Mouse (Mus musculus) midbrain, embryonic 12.5 days (tissue): Measurements from ENCODE around the gene Pgam2. TPM values are rescaled to one million over a fixed set of nuclear protein-coding genes. Genes with fewer than 3 reads are reported as not detected.
"Not testable (repeated sequence)": the region's sequence is repeated elsewhere in the genome, so short reads cannot be mapped to it uniquely, and the experiment has no call there.

Source experiments
- ATAC-seq: fragments of 200-750 bp; cut with Nextera tagmentation; 2 replicates; pipeline ENCODE4 v1.8.0; 2017; ENCODE audit warnings: low read depth, moderate TSS enrichment, moderate library complexity; ENCODE audit not compliant: low FRiP score
- H3K27ac ChIP-seq: fragments of 300-500 bp; sonication (generic); replicated peaks from 2 replicates; pipeline ENCODE4 v1.5.1; 2016; ENCODE audit warnings: mild to moderate bottlenecking
- H3K27me3 ChIP-seq: fragments of 300-500 bp; sonication (generic); 2 replicates; pipeline ENCODE4 v1.6.1; 2016; ENCODE audit warnings: mild to moderate bottlenecking
- H3K36me3 ChIP-seq: fragments of 300-500 bp; sonication (generic); 2 replicates; pipeline ENCODE4 v1.6.1; 2016
- H3K4me1 ChIP-seq: fragments of 300-500 bp; sonication (generic); 2 replicates; pipeline ENCODE4 v1.6.1; 2016
- H3K4me2 ChIP-seq: fragments of 300-500 bp; sonication (generic); replicated peaks from 2 replicates; pipeline ENCODE4 v1.6.1; 2016; ENCODE audit warnings: mild to moderate bottlenecking, moderate library complexity
- H3K4me3 ChIP-seq: fragments of 300-500 bp; sonication (generic); 2 replicates; pipeline ENCODE4 v1.5.1; 2016; ENCODE audit warnings: mild to moderate bottlenecking
- H3K9ac ChIP-seq: fragments of 300-500 bp; sonication (generic); replicated peaks from 2 replicates; pipeline ENCODE4 v1.6.1; 2016; ENCODE audit warnings: mild to moderate bottlenecking, moderate library complexity
- H3K9me3 ChIP-seq: fragments of 300-500 bp; sonication (generic); 2 replicates; pipeline ENCODE4 v1.6.1; 2016; ENCODE audit warnings: mild to moderate bottlenecking
- WGBS: fragments of 180-500 bp; shearing (Covaris S2); methylation state at CpG from one replicate; pipeline ENCODE4 v1.1.7; 2016; 5-methylcytosine and 5-hydroxymethylcytosine counted together
- polyA plus RNA-seq: library from polyadenylated mRNA; unstranded; fragments of >200 nt; fragmentation: Nextera tagmentation; extraction: Ambion mirVana; gene quantifications from 2 replicates; pipeline ENCODE4 v1.2.1, GENCODE M21; 2016

The Pgam2 gene
- polyA plus RNA-seq, 1 experiment from 2014 or later = 5.5 TPM

DNA sequence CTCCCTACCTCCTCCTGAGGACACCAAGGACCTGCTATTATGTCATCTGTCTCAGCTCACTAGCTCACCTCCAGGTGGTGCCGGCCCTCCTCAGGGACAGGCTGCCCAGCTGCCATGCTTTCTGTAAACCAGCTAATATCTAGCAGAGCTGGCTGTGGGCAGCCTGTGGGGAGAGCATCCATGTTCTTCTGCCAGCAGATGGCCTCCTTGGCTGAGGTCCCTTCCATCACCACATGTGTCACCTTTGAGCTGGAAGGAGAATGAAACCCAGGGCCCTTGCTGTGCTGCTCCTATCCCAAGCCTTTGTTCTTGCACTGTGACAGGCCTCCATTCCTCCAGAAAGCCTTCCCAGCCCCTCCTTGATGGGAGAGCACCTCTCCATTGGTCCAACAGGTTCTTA, 32.6 kb upstream of the Pgam2 start:
- WGBS = 50% methylated on average over 1 of the region's 1 CpGs
- H3K9me3 ChIP-seq = no peaks in the 10 kb centered on the region
- peaks cover 22% of the 10 kb centered on the region for H3K36me3 ChIP-seq
- no peak overlapping the region for H3K4me2 ChIP-seq
- H3K4me3 ChIP-seq = no peak overlapping the region
- H3K4me1 ChIP-seq = peaks cover 11% of the 10 kb centered on the region; the same call in 1 of the 2 replicates
- H3K9ac ChIP-seq = no peak overlapping the region
- H3K27me3 ChIP-seq = no peaks in the 10 kb centered on the region
- no peak for ATAC-seq
- no peak overlapping the region for H3K27ac ChIP-seq

DNA sequence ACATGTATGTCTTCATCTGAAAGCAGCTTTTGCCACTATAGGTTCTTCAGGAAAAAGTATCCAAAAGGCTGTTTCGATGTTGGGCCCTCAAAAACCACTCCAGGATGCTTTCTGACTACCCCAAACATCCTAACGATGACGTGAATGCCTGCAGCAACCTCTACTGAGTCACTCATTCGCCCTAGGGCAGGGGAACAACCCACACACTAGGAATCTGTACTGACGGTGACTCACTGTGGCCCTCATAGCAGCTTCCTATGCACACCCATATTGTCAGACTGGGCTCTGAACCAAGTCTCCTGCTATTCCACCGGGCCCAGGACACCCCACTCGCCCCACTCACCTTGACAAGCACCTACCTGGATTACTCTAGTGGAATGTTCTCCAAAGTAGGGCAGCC, 31.5 kb upstream of the Pgam2 start:
- peaks cover 29% of the 10 kb centered on the region for H3K36me3 ChIP-seq
- H3K4me2 ChIP-seq = no peak overlapping the region
- no peak overlapping the region for H3K4me3 ChIP-seq
- no peaks in the 10 kb centered on the region for H3K9me3 ChIP-seq
- H3K27ac ChIP-seq = no peak overlapping the region
- H3K4me1 ChIP-seq = peaks cover 11% of the 10 kb centered on the region; the same call in 1 of the 2 replicates
- WGBS = 89% methylated on average over 7 of the region's 7 CpGs
- ATAC-seq = no peak
- no peaks in the 10 kb centered on the region for H3K27me3 ChIP-seq
- H3K9ac ChIP-seq = no peak overlapping the region

DNA sequence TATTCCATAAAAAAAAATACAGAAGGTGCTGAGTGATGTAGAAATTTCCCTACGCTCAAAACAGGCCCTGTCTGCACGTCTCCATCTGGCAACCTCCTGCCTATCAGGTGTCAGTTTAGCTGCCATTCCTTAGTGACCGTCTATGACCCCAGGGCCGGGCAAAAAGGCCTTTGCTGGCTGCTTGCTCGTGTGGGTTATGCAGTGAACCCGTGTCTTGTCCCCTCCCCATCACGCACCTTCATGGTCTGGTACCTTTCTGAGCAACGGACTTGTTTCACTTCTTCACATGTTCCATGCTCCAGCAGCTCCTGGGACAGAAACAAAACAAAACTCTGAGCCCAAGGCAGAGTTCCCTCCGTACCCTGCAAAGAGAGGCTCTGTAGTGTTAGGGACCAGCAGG, 31.0 kb upstream of the Pgam2 start:
- Histone ChIP-seq H3K27ac (no peak overlapping the region), H3K9me3 (no peaks in the 10 kb centered on the region), H3K9ac (no peak overlapping the region), H3K27me3 (no peaks in the 10 kb centered on the region), H3K4me1 (peaks cover 11% of the 10 kb centered on the region; the same call in 1 of the 2 replicates), H3K36me3 (peaks cover 35% of the 10 kb centered on the region), H3K4me3 (no peak overlapping the region), H3K4me2 (no peak overlapping the region)
- no peak for ATAC-seq
- WGBS = 88% methylated on average over 9 of the region's 9 CpGs

DNA sequence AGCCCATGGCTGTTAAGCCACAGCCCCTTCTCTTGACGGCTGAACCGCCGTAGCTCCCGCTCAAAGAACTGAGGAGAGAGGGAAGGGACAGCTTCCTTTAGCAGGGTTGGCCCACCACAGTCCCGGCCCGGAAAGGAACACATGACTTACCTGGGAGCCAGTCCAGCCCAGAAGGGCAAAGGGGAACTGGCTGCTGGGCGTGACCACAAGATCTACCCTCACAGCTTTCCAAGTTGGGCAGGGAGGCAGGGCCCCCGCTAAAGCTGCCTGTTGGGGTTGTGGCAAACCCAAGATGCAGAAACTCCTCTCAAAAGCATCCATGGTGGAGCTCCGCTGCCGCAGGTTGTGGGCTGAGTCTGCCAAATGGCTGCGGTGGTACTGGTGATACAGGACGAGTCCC, 25.8 kb upstream of the Pgam2 start:
- Histone ChIP-seq H3K9me3 (no peaks in the 10 kb centered on the region), H3K4me3 (no peak overlapping the region), H3K36me3 (peaks cover 46% of the 10 kb centered on the region), H3K27ac (no peak overlapping the region), H3K4me2 (no peak overlapping the region), H3K4me1 (no peaks in the 10 kb centered on the region), H3K9ac (no peak overlapping the region), H3K27me3 (no peaks in the 10 kb centered on the region)
- ATAC-seq = no peak
- WGBS = 91% methylated on average over 12 of the region's 12 CpGs

DNA sequence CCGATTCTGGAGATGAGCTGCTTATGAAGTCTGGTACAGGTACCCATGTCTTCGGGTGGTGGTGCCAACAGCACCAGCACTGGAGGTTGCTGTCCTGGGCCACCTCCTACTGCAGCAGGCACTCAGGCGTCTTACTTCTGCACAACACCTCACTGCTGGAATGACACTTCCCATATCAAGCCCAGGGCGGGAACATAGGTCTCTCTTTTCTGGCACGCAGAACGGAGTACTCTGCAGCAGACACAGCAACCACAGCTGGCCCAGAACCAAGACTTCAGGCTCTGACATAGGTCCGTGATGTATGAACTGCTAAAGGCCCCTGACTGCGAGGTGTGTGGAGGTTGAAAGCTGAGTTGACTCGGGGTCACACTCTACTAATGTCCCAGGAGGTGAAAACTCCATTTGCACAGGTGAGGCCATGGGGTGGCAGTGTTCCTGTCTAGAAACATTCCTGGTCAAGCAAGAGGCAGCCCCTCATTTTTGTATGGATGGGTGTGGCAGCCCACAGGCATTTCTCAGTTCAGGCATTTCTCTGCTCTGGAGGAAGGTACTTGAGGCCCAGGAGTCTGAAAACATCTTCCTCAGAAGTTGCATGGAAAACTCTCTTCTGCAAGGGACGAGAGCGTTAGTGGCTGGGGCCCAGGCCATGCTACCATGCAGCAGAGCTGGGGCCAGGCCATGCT, 25.1 kb upstream of the Pgam2 start:
- H3K4me1 ChIP-seq = no peaks in the 10 kb centered on the region
- H3K9ac ChIP-seq = no peak overlapping the region
- H3K4me3 ChIP-seq = no peak overlapping the region
- no peak overlapping the region for H3K4me2 ChIP-seq
- H3K27me3 ChIP-seq = no peaks in the 10 kb centered on the region
- 90% methylated on average over 11 of the region's 11 CpGs for WGBS
- no peak for ATAC-seq
- H3K36me3 ChIP-seq = peaks cover 45% of the 10 kb centered on the region
- H3K27ac ChIP-seq = no peak overlapping the region
- no peaks in the 10 kb centered on the region for H3K9me3 ChIP-seq

DNA sequence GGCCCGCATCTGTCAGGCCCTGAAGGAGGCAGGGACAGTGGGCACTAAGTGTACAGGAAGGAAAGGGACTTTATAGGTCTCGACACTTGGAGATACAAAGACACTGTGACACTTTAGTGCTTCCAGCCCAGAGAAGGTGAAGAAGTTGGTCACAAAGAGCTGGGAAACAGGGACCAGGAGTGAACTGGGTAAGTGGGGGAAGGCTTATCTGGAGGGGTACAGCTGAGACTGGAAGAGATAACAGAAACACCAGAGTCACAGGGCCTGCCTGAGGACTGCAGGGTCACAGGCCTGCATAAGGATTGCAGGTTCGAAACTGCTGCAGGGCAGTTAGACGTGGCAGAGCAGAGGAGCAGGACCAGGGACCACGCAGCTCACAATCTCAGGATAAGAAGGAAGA, 24.4 kb upstream of the Pgam2 start:
- Histone ChIP-seq H3K27ac (no peak overlapping the region), H3K9ac (no peak overlapping the region), H3K4me2 (no peak overlapping the region), H3K4me1 (no peaks in the 10 kb centered on the region), H3K27me3 (no peaks in the 10 kb centered on the region), H3K4me3 (no peak overlapping the region), H3K36me3 (peaks cover 40% of the 10 kb centered on the region), H3K9me3 (no peaks in the 10 kb centered on the region)
- no peak for ATAC-seq
- WGBS = 86% methylated on average over 5 of the region's 5 CpGs

DNA sequence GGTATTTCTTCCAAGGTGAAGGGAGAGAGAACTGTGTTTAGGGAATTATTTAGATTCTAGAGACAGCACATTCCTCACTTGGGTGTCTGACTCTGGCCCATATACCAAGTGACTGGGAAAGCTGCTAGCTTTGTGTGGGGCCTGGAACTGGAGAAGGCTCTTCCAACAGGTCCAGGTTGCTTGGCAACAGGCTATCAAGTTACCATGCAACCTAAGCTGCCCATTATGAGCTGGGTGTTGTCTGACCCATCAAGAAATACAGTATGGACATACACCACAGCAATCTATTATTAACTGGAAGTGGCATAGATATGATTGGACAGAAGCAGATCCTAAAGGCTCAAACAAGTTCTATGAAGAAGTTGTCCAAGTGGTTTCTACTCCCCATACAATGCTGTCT, 21.9 kb upstream of the Pgam2 start:
- Histone ChIP-seq H3K27ac (no peak overlapping the region), H3K27me3 (no peaks in the 10 kb centered on the region), H3K4me2 (no peak overlapping the region), H3K4me3 (no peak overlapping the region), H3K9me3 (no peaks in the 10 kb centered on the region), H3K36me3 (peaks cover 24% of the 10 kb centered on the region), H3K4me1 (no peaks in the 10 kb centered on the region), H3K9ac (no peak overlapping the region)
- no peak for ATAC-seq

DNA sequence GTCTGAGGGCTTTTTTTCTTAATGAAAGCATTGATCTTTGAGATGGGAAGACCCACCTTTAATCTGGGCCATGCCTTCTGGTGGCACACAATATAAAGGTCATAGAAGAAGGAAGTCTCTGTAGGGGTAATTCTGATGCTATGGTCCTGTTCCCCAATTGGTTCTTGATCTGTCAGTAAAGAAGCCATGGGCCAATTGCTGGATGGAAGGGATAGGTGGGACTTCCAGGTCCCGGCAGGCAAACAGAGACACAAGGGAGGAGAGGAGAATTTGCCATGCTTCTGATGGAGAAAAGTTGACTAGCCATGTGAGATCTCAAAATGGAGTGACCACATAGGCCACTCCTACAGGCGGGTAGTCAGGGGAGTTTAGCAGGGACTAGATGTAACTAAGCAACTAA, 15.7 kb upstream of the Pgam2 start:
- H3K4me2 ChIP-seq = no peak overlapping the region
- no peak overlapping the region for H3K4me3 ChIP-seq
- WGBS = 69% methylated on average over 2 of the region's 2 CpGs
- H3K36me3 ChIP-seq = no peaks in the 10 kb centered on the region
- no peaks in the 10 kb centered on the region for H3K27me3 ChIP-seq
- H3K27ac ChIP-seq = no peak overlapping the region
- ATAC-seq = no peak
- no peak overlapping the region for H3K9ac ChIP-seq
- no peaks in the 10 kb centered on the region for H3K9me3 ChIP-seq
- H3K4me1 ChIP-seq = no peaks in the 10 kb centered on the region

DNA sequence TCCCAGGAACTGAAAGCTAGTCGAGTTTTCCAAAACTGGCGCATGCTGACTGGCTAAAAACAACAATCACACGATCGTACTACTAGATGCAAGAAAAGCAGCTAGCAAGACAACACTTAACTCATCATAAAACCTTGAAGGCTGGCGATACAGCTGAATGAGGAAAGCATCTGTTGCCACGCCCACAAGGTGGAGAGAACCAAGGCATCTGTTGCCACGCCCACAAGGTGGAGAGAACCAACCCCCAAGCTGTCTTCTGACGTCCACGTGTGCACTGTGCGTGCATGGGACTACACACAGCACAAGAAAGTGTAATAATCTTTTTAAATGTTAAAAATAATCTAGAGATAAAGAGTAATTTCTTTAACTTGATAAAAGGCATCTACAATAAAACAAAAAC, 9.8 kb upstream of the Pgam2 start:
- no peak for ATAC-seq
- Histone ChIP-seq H3K9ac (no peak overlapping the region), H3K9me3 (no peaks in the 10 kb centered on the region), H3K27ac (no peak overlapping the region), H3K36me3 (no peaks in the 10 kb centered on the region), H3K4me1 (no peaks in the 10 kb centered on the region), H3K27me3 (no peaks in the 10 kb centered on the region), H3K4me2 (no peak overlapping the region), H3K4me3 (no peak overlapping the region)
- WGBS = 79% methylated on average over 10 of the region's 10 CpGs

DNA sequence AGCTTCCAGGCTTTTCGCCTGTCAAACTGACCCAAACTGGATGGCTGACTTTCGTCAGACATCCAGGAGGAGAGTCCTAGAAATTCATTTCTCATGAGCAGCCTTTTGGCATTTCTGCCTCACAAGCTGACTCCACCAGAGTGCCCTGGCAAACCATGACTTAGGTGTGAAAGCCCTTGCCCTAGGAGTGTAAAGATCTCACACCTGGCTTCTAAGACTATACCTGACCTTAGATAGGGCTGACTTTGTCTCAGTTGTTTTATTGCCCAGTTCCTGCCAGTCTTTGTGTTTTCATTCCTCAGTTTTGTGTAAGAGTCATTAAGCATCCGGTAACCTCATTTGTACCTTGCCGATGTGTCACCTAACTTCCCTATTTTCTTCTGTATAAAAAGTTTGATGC, 6.0 kb upstream of the Pgam2 start:
- not testable (repeated sequence) for H3K4me2 ChIP-seq, H3K27me3 ChIP-seq, H3K4me1 ChIP-seq, H3K36me3 ChIP-seq, H3K27ac ChIP-seq, H3K9ac ChIP-seq, H3K4me3 ChIP-seq, H3K9me3 ChIP-seq, ATAC-seq
- 93% methylated on average over 4 of the region's 4 CpGs for WGBS

DNA sequence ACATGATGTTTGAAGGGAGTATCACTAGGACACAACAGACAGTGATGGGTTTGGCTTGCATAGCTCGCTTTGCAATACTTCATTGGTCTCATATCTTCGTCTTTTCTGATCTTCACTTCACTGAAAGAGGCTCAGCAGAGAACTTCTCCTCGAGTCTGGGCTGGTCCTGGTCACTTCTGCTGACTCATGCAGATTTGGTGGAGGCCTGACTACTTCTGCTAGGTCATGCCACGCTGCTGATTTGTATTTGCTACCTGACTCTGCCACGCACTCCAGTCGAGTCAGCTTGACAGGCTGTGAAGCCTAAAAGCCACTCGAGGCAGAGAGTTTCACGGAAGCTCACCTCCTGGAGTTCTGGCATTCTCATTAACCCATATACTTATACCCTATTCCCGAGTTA, 4.4 kb upstream of the Pgam2 start:
- H3K4me2 ChIP-seq = no peak overlapping the region
- H3K27ac ChIP-seq = no peak overlapping the region
- H3K9ac ChIP-seq = no peak overlapping the region
- no peak overlapping the region for H3K4me3 ChIP-seq
- H3K9me3 ChIP-seq = no peaks in the 10 kb centered on the region
- no peak for ATAC-seq
- H3K27me3 ChIP-seq = no peaks in the 10 kb centered on the region
- WGBS = 87% methylated on average over 9 of the region's 9 CpGs
- H3K4me1 ChIP-seq = peaks cover 8% of the 10 kb centered on the region; the same call in 1 of the 2 replicates
- H3K36me3 ChIP-seq = no peaks in the 10 kb centered on the region

DNA sequence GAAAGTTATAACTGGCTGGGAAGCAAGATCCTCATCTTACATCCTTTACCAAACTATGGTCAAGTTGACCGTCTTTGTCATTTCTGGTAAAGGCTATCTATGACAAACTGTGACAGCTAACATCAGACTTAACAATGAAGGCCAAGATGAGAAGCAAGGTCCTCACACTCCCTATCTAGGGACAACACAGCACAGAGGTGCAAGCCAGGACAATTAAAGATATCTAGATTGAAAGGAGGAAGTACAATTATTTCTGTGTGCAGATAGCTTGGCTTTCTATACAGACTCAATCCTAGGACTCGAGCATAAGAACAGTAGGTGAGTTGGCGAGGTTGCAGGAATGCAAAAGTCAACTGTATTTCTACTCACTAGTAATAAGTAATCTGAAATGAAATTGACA, 2.2 kb upstream of the Pgam2 start:
- Histone ChIP-seq H3K4me1 (peaks cover 8% of the 10 kb centered on the region; the same call in 1 of the 2 replicates), H3K36me3 (peaks cover 11% of the 10 kb centered on the region), H3K27me3 (no peaks in the 10 kb centered on the region), H3K9ac (no peak overlapping the region), H3K27ac (no peak overlapping the region), H3K4me3 (no peak overlapping the region), H3K4me2 (no peak overlapping the region), H3K9me3 (no peaks in the 10 kb centered on the region)
- ATAC-seq = no peak
- WGBS = 84% methylated on average over 3 of the region's 3 CpGs

DNA sequence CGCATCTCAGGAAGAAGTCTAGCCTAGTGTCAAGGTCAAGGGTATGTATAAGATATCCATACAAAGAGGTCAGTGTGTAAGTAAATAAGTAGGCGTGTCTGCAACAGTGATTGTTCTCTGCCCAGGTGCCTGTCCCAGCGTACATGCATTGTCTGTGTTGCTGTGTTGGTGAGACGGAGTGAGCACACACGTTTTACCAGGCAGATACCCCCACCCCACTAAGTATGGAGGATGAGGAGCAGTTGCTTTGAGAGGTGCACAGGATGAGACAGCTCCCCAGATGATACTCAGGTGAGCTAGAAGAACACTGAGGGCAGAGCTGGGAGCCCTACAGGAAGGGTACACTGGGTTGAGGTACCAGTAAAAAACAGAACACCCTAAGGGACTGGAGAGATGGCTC, 641 bp upstream of the Pgam2 start:
- Histone ChIP-seq H3K27ac (no peak overlapping the region), H3K4me1 (peaks cover 8% of the 10 kb centered on the region; the same call in 1 of the 2 replicates), H3K4me2 (no peak overlapping the region), H3K36me3 (peaks cover 26% of the 10 kb centered on the region), H3K4me3 (no peak overlapping the region), H3K9ac (no peak overlapping the region), H3K27me3 (no peaks in the 10 kb centered on the region), H3K9me3 (no peaks in the 10 kb centered on the region)
- 80% methylated on average over 5 of the region's 5 CpGs for WGBS
- ATAC-seq = no peak
